Mouse (Mus musculus) olfactory bulb, adult 2 months (tissue): ENCODE measurements around the gene Spsb2.

Source experiments
- CTCF ChIP-seq: fragments of 200-500 bp; IDR thresholded peaks from 2 replicates; pipeline ENCODE4 v1.5.1; 2012; ENCODE audit warnings: low read depth, mild to moderate bottlenecking, low read length, moderate library complexity; ENCODE audit not compliant: insufficient read depth
- POLR2A ChIP-seq: fragments of 200-500 bp; IDR thresholded peaks from 2 replicates; pipeline ENCODE4 v1.6.1; 2012; ENCODE audit warnings: mild to moderate bottlenecking, low read depth, low read length, moderate library complexity; ENCODE audit not compliant: insufficient read depth

GRCm38 (mm10) chr6:124807986-124808357, 489 bp upstream of the Spsb2 start:
- no peak for TF ChIP-seq CTCF
- TF ChIP-seq POLR2A: no peak
